Mouse (Mus musculus): ENCODE data around the gene M1ap.

Gene M1ap

GRCm38 (mm10) chr6:82946651-82947050 is at the start of gene M1ap:
Gene M1ap, plus strand, starts transcription at chr6:82946902.
- DNase-seq = no peak

- no peak for DNase-seq
Measured at GRCm38 (mm10) chr6:82897311-82897710, 49.4 kb upstream of the M1ap start.

GRCm38 (mm10) chr6:82898227-82898626 is 48.5 kb upstream of the M1ap start:
- DNase-seq = no peak

GRCm38 (mm10) chr6:82898745-82899144 is 48.0 kb upstream of the M1ap start:
- DNase-seq = no peak

GRCm38 (mm10) chr6:82902559-82902958 is 44.1 kb upstream of the M1ap start:
- no peak for DNase-seq

- no peak for DNase-seq
Measured at GRCm38 (mm10) chr6:82906985-82907384, 39.7 kb upstream of the M1ap start.

- no peak for DNase-seq
Measured at GRCm38 (mm10) chr6:82908034-82908433, 38.7 kb upstream of the M1ap start.

- no peak for DNase-seq
Measured at GRCm38 (mm10) chr6:82909136-82909855, 37.4 kb upstream of the M1ap start.

- DNase-seq = no peak
Measured at GRCm38 (mm10) chr6:82911303-82911702, 35.4 kb upstream of the M1ap start.

- DNase-seq = peak; percentile 8
Measured at GRCm38 (mm10) chr6:82913336-82914247, 33.1 kb upstream of the M1ap start.

GRCm38 (mm10) chr6:82915889-82916288 is 30.8 kb upstream of the M1ap start:
- DNase-seq = peak; percentile 72

GRCm38 (mm10) chr6:82916459-82916858 is 30.2 kb upstream of the M1ap start:
- DNase-seq = no peak

- peak; percentile 34 for DNase-seq
Measured at GRCm38 (mm10) chr6:82917076-82917777, 29.5 kb upstream of the M1ap start.

GRCm38 (mm10) chr6:82917778-82918129 is 28.9 kb upstream of the M1ap start:
- DNase-seq = peak; percentile 75

GRCm38 (mm10) chr6:82918371-82918770 is 28.3 kb upstream of the M1ap start:
- no peak for DNase-seq

GRCm38 (mm10) chr6:82919520-82919919 is 27.2 kb upstream of the M1ap start:
- no peak for DNase-seq

- DNase-seq = no peak
Measured at GRCm38 (mm10) chr6:82921426-82922224, 25.1 kb upstream of the M1ap start.

GRCm38 (mm10) chr6:82925005-82925404 is 21.7 kb upstream of the M1ap start:
- DNase-seq = no peak

GRCm38 (mm10) chr6:82926106-82926505 is 20.6 kb upstream of the M1ap start:
- no peak for DNase-seq

- DNase-seq = no peak
Measured at GRCm38 (mm10) chr6:82926528-82926927, 20.2 kb upstream of the M1ap start.

GRCm38 (mm10) chr6:82927617-82928016 is 19.1 kb upstream of the M1ap start:
- no peak for DNase-seq

- no peak for DNase-seq
Measured at GRCm38 (mm10) chr6:82934616-82935230, 12.0 kb upstream of the M1ap start.

All from right cerebral cortex, postnatal 4 days (tissue).